Mouse (Mus musculus) forebrain, embryonic 14.5 days (tissue): ENCODE measurements around the gene Ak9. TPM values are rescaled to one million over a fixed set of nuclear protein-coding genes. Genes with fewer than 3 reads are reported as not detected.

Experiments
- ATAC-seq: fragments of 200-750 bp; cut with Nextera tagmentation; 2 replicates; pipeline ENCODE4 v1.8.0; 2017; ENCODE audit warnings: mild to moderate bottlenecking, moderate library complexity
- DNase-seq: peaks from one replicate; pipeline ENCODE4 v3.0.0-alpha.2; 2015; ENCODE audit warnings: low spot score
- H3K27ac ChIP-seq: fragments of 300-500 bp; sonication (generic); 2 replicates; pipeline ENCODE4 v1.5.1; 2014; ENCODE audit warnings: low read depth, mild to moderate bottlenecking, control low read depth, low read length, moderate library complexity
- H3K27me3 ChIP-seq: fragments of 300-500 bp; sonication (generic); replicated peaks from 2 replicates; pipeline ENCODE4 v1.6.1; 2014; ENCODE audit warnings: low read length, control low read depth, mixed read lengths; ENCODE audit not compliant: control insufficient read depth, insufficient read depth
- H3K36me3 ChIP-seq: fragments of 300-500 bp; sonication (generic); 2 replicates; pipeline ENCODE4 v1.6.1; 2014; ENCODE audit warnings: low read length, control low read depth; ENCODE audit not compliant: control insufficient read depth, insufficient read depth
- H3K4me1 ChIP-seq: fragments of 300-500 bp; sonication (generic); 2 replicates; pipeline ENCODE4 v1.6.1; 2014; ENCODE audit warnings: antibody characterized with exemption, low read length, control low read depth; ENCODE audit not compliant: control insufficient read depth, insufficient read depth
- H3K4me2 ChIP-seq: fragments of 300-500 bp; sonication (generic); 2 replicates; pipeline ENCODE4 v1.6.1; 2014; ENCODE audit warnings: mild to moderate bottlenecking, control low read depth, low read length
- H3K4me3 ChIP-seq: fragments of 300-500 bp; sonication (generic); 2 replicates; pipeline ENCODE4 v1.5.1; 2014; ENCODE audit warnings: low read depth, low read length, control low read depth
- H3K9ac ChIP-seq: fragments of 300-500 bp; sonication (generic); 2 replicates; pipeline ENCODE4 v1.6.1; 2014; ENCODE audit warnings: mild to moderate bottlenecking, low read length, control low read depth, moderate library complexity
- H3K9me3 ChIP-seq: fragments of 300-500 bp; sonication (generic); replicated peaks from 2 replicates; pipeline ENCODE4 v1.6.1; 2016; ENCODE audit warnings: low read length, control low read depth, mixed read lengths; ENCODE audit not compliant: control insufficient read depth
- WGBS: fragments of 180-500 bp; shearing (Covaris S2); extraction: QIAGEN DNeasy Blood & Tissue Kit; methylation state at CpG from one replicate; pipeline ENCODE4 v1.1.7; 2014; 5-methylcytosine and 5-hydroxymethylcytosine counted together
- polyA plus RNA-seq: library from polyadenylated mRNA; unstranded; fragments of >200 nt; fragmentation: Nextera tagmentation; extraction: Ambion mirVana; gene quantifications from 2 replicates; pipeline ENCODE4 v1.2.1, GENCODE M21; 2014

Ak9 gene
- polyA plus RNA-seq, 1 experiment from 2014 or later, result 0.13 TPM

DNA sequence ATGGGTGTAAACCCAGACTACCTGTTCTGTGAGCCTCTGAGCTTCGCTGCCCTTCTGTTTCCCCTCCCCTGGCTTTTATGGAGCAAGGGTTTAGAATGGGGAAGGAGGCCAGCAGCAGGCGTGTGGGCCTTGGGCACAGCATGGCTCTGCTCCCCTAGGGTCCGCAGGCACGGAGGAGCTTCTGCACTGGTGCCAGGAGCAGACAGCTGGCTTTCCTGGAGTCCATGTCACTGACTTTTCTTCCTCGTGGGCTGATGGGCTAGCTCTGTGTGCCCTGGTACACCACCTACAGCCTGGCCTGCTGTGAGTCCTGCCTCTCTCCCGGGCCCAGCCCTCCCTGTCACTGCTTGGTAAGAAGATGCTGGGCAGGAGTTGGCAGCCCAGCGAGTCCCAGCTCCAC, 178.7 kb downstream of the Ak9 start:
- DNase-seq, result no peak
- Histone ChIP-seq H3K9me3 (no peaks in the 10 kb centered on the region), H3K4me1 (peaks cover 3% of the 10 kb centered on the region; the same call in 1 of the 2 replicates), H3K4me3 (no peak overlapping the region), H3K9ac (no peak overlapping the region), H3K36me3 (peaks cover 58% of the 10 kb centered on the region), H3K27ac (no peak overlapping the region), H3K4me2 (no peak overlapping the region), H3K27me3 (no peaks in the 10 kb centered on the region)
- ATAC-seq, result no peak
- 90% methylated on average over 7 of the region's 7 CpGs for WGBS

Other genes with a start within 250 kb of the Ak9 start
- gene Gpr6, start 231.7 kb upstream of the Ak9 start, polyA plus RNA-seq, result 1.5 and 2.3 TPM in 2 replicates
- 33.7 and 36.2 TPM in 2 replicates for gene Fig4, start 720 bp upstream of the Ak9 start, polyA plus RNA-seq
- 18.8 and 22.9 TPM in 2 replicates for gene Zbtb24, start 146.4 kb downstream of the Ak9 start, polyA plus RNA-seq
- 24.9 and 30.5 TPM in 2 replicates for gene Mical1, start 172.3 kb downstream of the Ak9 start, polyA plus RNA-seq
- 37.0 and 40.7 TPM in 2 replicates for gene Smpd2, start 186.4 kb downstream of the Ak9 start, polyA plus RNA-seq
- gene Ppil6, start 186.5 kb downstream of the Ak9 start, polyA plus RNA-seq, result 2.0 and 2.7 TPM in 2 replicates
- 84.8 and 89.1 TPM in 2 replicates for gene Cd164, start 215.4 kb downstream of the Ak9 start, polyA plus RNA-seq